Mouse (Mus musculus) midbrain, postnatal 0 days (tissue): Measurements from ENCODE around the gene Rassf8. TPM values are rescaled to one million over a fixed set of nuclear protein-coding genes. Genes with fewer than 3 reads are reported as not detected.

Experiments
- ATAC-seq: fragments of 200-750 bp; cut with Nextera tagmentation; 2 replicates; pipeline ENCODE4 v1.8.0; 2017; ENCODE audit warnings: moderate number of reproducible peaks, mild to moderate bottlenecking, moderate TSS enrichment, moderate library complexity; ENCODE audit not compliant: low FRiP score
- DNase-seq: peaks from one replicate; pipeline ENCODE4 v3.0.0-alpha.2; 2015; ENCODE audit warnings: low spot score
- H3K27ac ChIP-seq: fragments of 300-500 bp; sonication (generic); 2 replicates; pipeline ENCODE4 v1.5.1; 2014; ENCODE audit warnings: low read depth, mild to moderate bottlenecking, low read length, mixed read lengths
- H3K27me3 ChIP-seq: fragments of 300-500 bp; sonication (generic); 2 replicates; pipeline ENCODE4 v1.6.1; 2014; ENCODE audit warnings: low read length, control low read depth, mixed read lengths; ENCODE audit not compliant: insufficient read depth
- H3K36me3 ChIP-seq: fragments of 300-500 bp; sonication (generic); 2 replicates; pipeline ENCODE4 v1.6.1; 2014; ENCODE audit warnings: low read length, control low read depth, mixed read lengths; ENCODE audit not compliant: insufficient read depth
- H3K4me1 ChIP-seq: fragments of 300-500 bp; sonication (generic); 2 replicates; pipeline ENCODE4 v1.6.1; 2014; ENCODE audit warnings: mild to moderate bottlenecking, control low read depth, antibody characterized with exemption, low read length, mixed read lengths; ENCODE audit not compliant: insufficient read depth
- H3K4me2 ChIP-seq: fragments of 300-500 bp; sonication (generic); 2 replicates; pipeline ENCODE4 v1.6.1; 2014; ENCODE audit warnings: low read depth, mild to moderate bottlenecking, low read length, mixed read lengths; ENCODE audit not compliant: poor library complexity, severe bottlenecking
- H3K4me3 ChIP-seq: fragments of 300-500 bp; sonication (generic); 2 replicates; pipeline ENCODE4 v1.5.1; 2014; ENCODE audit warnings: low read depth, mild to moderate bottlenecking, low read length, moderate library complexity
- H3K9ac ChIP-seq: fragments of 300-500 bp; sonication (generic); replicated peaks from 2 replicates; pipeline ENCODE4 v1.6.1; 2014; ENCODE audit warnings: mild to moderate bottlenecking, low read length, moderate library complexity, mixed read lengths; ENCODE audit not compliant: poor library complexity, severe bottlenecking
- H3K9me3 ChIP-seq: fragments of 300-500 bp; sonication (generic); 2 replicates; pipeline ENCODE4 v1.6.1; 2016; ENCODE audit warnings: low read length, control low read depth
- CTCF ChIP-seq: IDR thresholded peaks from 2 replicates; pipeline ENCODE4 v1.5.1; 2016; ENCODE audit warnings: antibody characterized with exemption, mild to moderate bottlenecking
- WGBS: fragments of 180-500 bp; shearing (Covaris S2); extraction: QIAGEN DNeasy Blood & Tissue Kit; methylation state at CpG from one replicate; pipeline ENCODE4 v1.1.7; 2014; 5-methylcytosine and 5-hydroxymethylcytosine counted together
- polyA plus RNA-seq: library from polyadenylated mRNA; unstranded; fragments of >200 nt; fragmentation: Nextera tagmentation; extraction: Ambion mirVana; gene quantifications from 2 replicates; pipeline ENCODE4 v1.2.1, GENCODE M21; 2015
- total RNA-seq: library from RNA; depleted of rRNA; stranded (reverse); fragments of >200 nt; gene quantifications from 2 replicates; pipeline ENCODE4 v1.2.3, GENCODE M21; 2014

Gene Rassf8
- total and polyA plus RNA-seq, 2 experiments from 2014 or later = 5.6 to 16.3 TPM

DNA sequence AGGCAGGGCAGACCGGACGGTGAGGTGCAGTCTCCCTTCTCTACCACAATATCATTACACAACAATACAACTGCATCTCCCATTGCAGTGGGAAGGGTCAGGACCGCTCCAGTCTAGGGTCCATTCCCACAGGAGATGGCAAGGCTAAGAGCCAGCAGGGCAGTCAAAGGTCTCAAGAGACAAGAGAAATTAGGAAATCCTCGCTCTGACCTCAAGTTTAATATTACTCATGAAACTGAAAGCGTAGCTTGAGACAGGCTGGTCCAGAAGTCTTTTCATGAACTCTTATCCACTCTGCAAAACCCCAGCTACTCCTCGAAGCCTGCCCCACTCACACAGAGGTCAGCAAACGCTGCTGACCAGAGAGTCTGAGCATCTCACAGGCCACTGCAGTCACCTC is 110.9 kb downstream of the Rassf8 start:
- DNase-seq (no peak), ATAC-seq (no peak)
- peaks cover 10% of the 10 kb centered on the region; the same call in 1 of the 2 replicates for H3K4me1 ChIP-seq
- no peaks in the 10 kb centered on the region for H3K36me3 ChIP-seq
- WGBS = 88% methylated on average over 7 of the region's 7 CpGs
- no peak overlapping the region for H3K27ac ChIP-seq
- H3K4me2 ChIP-seq = no peak overlapping the region
- TF ChIP-seq CTCF = no peak
- no peak overlapping the region for H3K9ac ChIP-seq
- no peaks in the 10 kb centered on the region for H3K9me3 ChIP-seq
- H3K27me3 ChIP-seq = peaks cover 3% of the 10 kb centered on the region; the same call in 1 of the 2 replicates
- H3K4me3 ChIP-seq = no peak overlapping the region

DNA sequence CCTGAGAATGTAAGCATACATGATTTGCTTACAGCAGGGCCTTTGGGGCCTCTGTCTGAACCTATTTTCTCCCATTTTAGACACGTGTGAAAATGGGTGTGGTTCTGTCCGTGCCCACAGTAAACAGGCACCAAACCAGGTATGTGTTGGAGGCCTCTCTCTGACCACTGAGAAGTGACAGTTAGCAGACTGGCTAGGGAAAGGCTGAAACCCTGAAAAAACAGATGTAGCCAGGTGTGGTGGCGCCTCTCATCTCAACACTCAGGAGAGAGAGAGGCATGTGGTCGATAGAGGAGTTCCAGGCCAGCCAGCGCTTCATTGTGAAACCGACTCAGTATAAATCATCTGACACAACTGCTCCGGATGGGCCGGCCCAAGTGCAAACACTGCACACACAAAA is 111.9 kb downstream of the Rassf8 start:
- Histone ChIP-seq H3K4me3 (no peak overlapping the region), H3K27me3 (peaks cover 3% of the 10 kb centered on the region; the same call in 1 of the 2 replicates), H3K27ac (no peak overlapping the region), H3K4me1 (peaks cover 10% of the 10 kb centered on the region; the same call in 1 of the 2 replicates), H3K9ac (no peak overlapping the region), H3K4me2 (no peak overlapping the region), H3K36me3 (no peaks in the 10 kb centered on the region), H3K9me3 (no peaks in the 10 kb centered on the region)
- no peak for DNase-seq
- WGBS = 81% methylated on average over 8 of the region's 8 CpGs
- no peak for ATAC-seq
- TF ChIP-seq CTCF = no peak

DNA sequence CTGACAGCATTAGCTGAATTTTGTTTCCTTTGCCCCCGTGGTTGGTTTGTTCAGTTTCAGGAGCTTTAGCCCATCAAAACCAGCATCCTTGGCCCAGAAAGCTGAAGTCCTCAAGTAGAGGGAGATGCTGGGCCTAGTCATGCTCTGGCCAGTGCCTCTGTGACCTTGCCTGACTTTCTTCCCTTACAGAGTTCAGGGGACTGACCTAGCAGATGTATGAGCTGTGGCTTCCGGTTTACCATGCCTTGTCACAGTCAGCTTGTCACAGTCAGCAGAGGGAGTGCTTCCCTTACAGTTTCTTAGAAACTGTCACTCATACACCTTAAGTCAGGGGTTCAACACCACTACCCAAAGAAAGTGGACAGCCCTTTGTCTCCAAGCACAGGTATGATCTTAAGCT is 113.8 kb downstream of the Rassf8 start:
- Histone ChIP-seq H3K4me1 (peaks cover 10% of the 10 kb centered on the region; the same call in 1 of the 2 replicates), H3K27ac (no peak overlapping the region), H3K9me3 (no peaks in the 10 kb centered on the region), H3K36me3 (no peaks in the 10 kb centered on the region), H3K27me3 (peaks cover 3% of the 10 kb centered on the region; the same call in 1 of the 2 replicates), H3K4me3 (no peak overlapping the region), H3K4me2 (0 out of 2 replicates have a peak overlapping the region, but pooled peaks have one; percentile 9), H3K9ac (no peak overlapping the region)
- WGBS = 54% methylated on average over 2 of the region's 2 CpGs
- peak; percentile 46 for TF ChIP-seq CTCF
- no peak for DNase-seq
- no peak for ATAC-seq

DNA sequence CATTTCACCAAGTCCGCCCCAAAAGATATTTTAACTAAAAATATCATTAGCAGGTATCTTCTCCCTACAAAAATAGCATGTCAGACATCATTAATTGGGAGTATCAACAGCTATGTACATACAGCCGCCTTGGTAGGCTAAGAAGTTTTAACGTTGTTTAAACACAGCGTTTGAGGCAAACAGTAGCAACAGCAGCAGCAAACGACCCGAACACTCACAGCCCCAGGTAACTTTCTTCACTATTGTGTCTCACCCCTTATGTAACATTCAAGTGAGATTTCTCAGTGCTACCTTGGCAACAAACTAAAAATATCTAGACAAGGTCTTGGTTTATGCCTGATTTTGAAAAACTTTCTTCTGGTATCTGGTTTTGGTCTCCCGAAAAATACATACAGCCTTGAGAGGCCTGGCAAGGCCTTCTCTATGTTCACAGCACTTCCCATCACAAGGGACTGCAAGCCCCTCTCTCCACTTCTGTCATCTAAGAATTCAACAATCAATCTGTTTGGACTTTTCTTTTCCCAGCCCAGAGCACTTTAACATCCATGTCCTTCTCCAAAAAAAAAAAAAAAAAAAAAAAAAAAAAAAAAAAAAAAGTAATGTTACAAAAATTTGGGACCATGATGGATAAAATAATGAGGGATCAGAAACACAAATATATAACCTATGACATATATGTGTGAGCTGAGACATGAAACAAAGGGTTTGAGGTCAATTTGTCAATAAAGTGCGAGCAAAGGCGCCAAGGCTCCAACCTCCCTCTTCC is 115.1 kb downstream of the Rassf8 start:
- DNase-seq = no peak
- peak overlapping the region; percentile 59 for H3K4me3 ChIP-seq

DNA sequence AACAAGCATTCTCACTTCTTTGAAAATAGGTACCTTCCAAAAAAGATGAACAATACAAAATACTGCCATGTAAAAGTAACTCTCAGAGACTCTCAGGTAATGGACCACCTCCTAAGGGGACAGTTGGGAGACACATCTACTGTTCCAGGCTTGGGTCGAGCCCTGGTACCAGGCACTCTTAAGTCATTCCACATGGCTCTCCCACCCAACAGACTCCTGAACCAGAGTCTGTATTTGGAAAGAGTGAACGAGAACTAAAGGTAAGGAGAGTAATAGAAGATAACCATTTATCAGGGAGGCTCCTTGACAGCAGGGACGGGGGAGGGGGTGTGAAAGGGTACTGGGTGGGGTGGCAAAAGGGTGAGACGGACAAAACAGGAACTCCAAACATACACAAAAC is 115.8 kb downstream of the Rassf8 start:
- 21% methylated on average over 4 of the region's 4 CpGs for WGBS
- H3K4me3 ChIP-seq = peak overlapping the region; percentile 59
- H3K36me3 ChIP-seq = no peaks in the 10 kb centered on the region
- H3K27ac ChIP-seq = no peak overlapping the region
- peak overlapping the region; percentile 87 for H3K4me2 ChIP-seq
- DNase-seq (no peak), ATAC-seq (no peak)
- H3K27me3 ChIP-seq = peaks cover 3% of the 10 kb centered on the region; the same call in 1 of the 2 replicates
- H3K9ac ChIP-seq = peak overlapping the region; percentile 80
- TF ChIP-seq CTCF = no peak
- no peaks in the 10 kb centered on the region for H3K9me3 ChIP-seq
- H3K4me1 ChIP-seq = peaks cover 5% of the 10 kb centered on the region; the same call in 1 of the 2 replicates

More for the DNA sequence above, 115.1 kb downstream of the Rassf8 start:
- H3K4me1 ChIP-seq = peaks cover 5% of the 10 kb centered on the region; the same call in 1 of the 2 replicates
- 69% methylated on average over 9 of the region's 9 CpGs for WGBS
- H3K9me3 ChIP-seq = no peaks in the 10 kb centered on the region
- no peak for ATAC-seq
- H3K4me2 ChIP-seq = peak overlapping the region; percentile 87
- TF ChIP-seq CTCF = no peak
- 0 out of 2 replicates have a peak overlapping the region, but pooled peaks have one; percentile 80 for H3K9ac ChIP-seq
- H3K27ac ChIP-seq = no peak overlapping the region
- no peaks in the 10 kb centered on the region for H3K36me3 ChIP-seq
- peaks cover 3% of the 10 kb centered on the region; the same call in 1 of the 2 replicates for H3K27me3 ChIP-seq

DNA sequence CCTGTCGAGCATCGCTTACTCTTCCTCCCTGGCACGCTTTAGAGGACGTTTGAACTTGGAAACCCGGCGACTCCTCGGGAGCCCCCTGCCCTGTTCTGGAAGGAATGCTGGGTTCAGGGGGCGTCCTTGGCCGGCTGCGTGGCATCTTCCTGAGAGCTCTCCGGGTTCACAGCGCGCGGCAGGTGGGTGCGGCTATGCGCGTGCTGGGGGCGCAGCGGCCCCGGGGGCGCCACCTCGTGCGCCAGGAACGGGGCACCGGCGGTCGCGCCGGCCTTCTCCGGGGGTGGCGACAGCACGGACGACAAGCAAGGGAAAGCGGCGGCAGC is 116.2 kb downstream of the Rassf8 start:
- Histone ChIP-seq H3K9ac (peak overlapping the region; percentile 80), H3K36me3 (no peaks in the 10 kb centered on the region), H3K4me3 (peak overlapping the region; percentile 59), H3K27ac (peak overlapping the region; percentile 78), H3K27me3 (peaks cover 3% of the 10 kb centered on the region; the same call in 1 of the 2 replicates), H3K4me1 (peaks cover 5% of the 10 kb centered on the region; the same call in 1 of the 2 replicates), H3K4me2 (peak overlapping the region; percentile 87), H3K9me3 (no peaks in the 10 kb centered on the region)
- under 1% methylated on average over 34 of the region's 35 CpGs for WGBS
- 0 out of 2 replicates have a peak, but pooled peaks have one; percentile 0 for ATAC-seq
- TF ChIP-seq CTCF = no peak
- no peak for DNase-seq
